Mouse (Mus musculus) ES-Bruce4 (cell line): Measurements from ENCODE around the gene Klhl21.

Experiments
- CTCF ChIP-seq: IDR thresholded peaks from one replicate; pipeline ENCODE4 v1.8.1; 2011; ENCODE audit warnings: low read depth, low read length
- EP300 ChIP-seq: IDR thresholded peaks from 2 replicates; pipeline ENCODE4 v1.6.1; 2011; ENCODE audit warnings: low read depth, low read length; ENCODE audit not compliant: insufficient read depth
- POLR2A ChIP-seq: IDR thresholded peaks from one replicate; pipeline ENCODE4 v1.8.1; 2011; ENCODE audit warnings: low read length; ENCODE audit not compliant: insufficient read depth

GRCm38 (mm10) chr4:151962817-151963216 lies 45.8 kb upstream of the Klhl21 start:
- TF ChIP-seq CTCF: no peak
- TF ChIP-seq POLR2A: no peak
- TF ChIP-seq EP300: no peak
